Mouse (Mus musculus) myocyte (in vitro differentiated cells): ENCODE results near the gene Fam241b. TPM values are rescaled to one million over a fixed set of nuclear protein-coding genes. Genes with fewer than 3 reads are reported as not detected.
A peak's percentile ranks its signal among the peaks of the same experiment; 100 is the strongest.

Experiments used
- H3K27me3 ChIP-seq: one replicate; pipeline ENCODE4 v1.6.1; 2011; ENCODE audit not compliant: control insufficient read depth, insufficient read depth, insufficient read length
- H3K36me3 ChIP-seq: one replicate; pipeline ENCODE4 v1.6.1; 2011; ENCODE audit not compliant: control insufficient read depth, insufficient read depth
- H3K4me2 ChIP-seq: one replicate; pipeline ENCODE4 v1.6.1; 2011; ENCODE audit warnings: low read depth, control low read depth
- H3K4me3 ChIP-seq: one replicate; pipeline ENCODE4 v1.5.1; 2011; ENCODE audit warnings: mild to moderate bottlenecking, control low read depth, moderate library complexity
- H3K79me2 ChIP-seq: one replicate; pipeline ENCODE4 v1.6.1; 2011; ENCODE audit not compliant: control insufficient read depth, insufficient read depth
- H3ac ChIP-seq: one replicate; pipeline ENCODE4 v1.6.1; 2011; ENCODE audit not compliant: control insufficient read depth, insufficient read length
- CEBPB ChIP-seq: IDR thresholded peaks from 2 replicates; pipeline ENCODE4 v1.6.1; 2011; ENCODE audit warnings: mild to moderate bottlenecking, moderate library complexity; ENCODE audit not compliant: poor library complexity, insufficient read depth, severe bottlenecking
- E2F4 ChIP-seq: IDR thresholded peaks from one replicate; pipeline ENCODE4 v1.6.1; 2011; ENCODE audit warnings: mild to moderate bottlenecking, control low read depth, moderate library complexity; ENCODE audit not compliant: insufficient read depth
- MAX ChIP-seq: IDR thresholded peaks from one replicate; pipeline ENCODE4 v1.6.1; 2011; ENCODE audit warnings: low read depth, mild to moderate bottlenecking, control low read depth
- MYOD1 ChIP-seq, 3 experiments: IDR thresholded peaks; one replicate each; pipeline ENCODE4 v1.6.1; 2011; ENCODE audit warnings: control low read depth in 2 of 3, low read depth in 2 of 3, mild to moderate bottlenecking in 2 of 3, moderate library complexity in 1 of 3; ENCODE audit not compliant: insufficient read length in 2 of 3, control insufficient read depth in 1 of 3
- MYOG ChIP-seq, 3 experiments: IDR thresholded peaks; one replicate each; pipeline ENCODE4 v1.6.1; 2011; ENCODE audit warnings: control low read depth in 2 of 3, low read depth in 2 of 3, mild to moderate bottlenecking in 2 of 3; ENCODE audit not compliant: insufficient read length in 2 of 3, control insufficient read depth in 1 of 3, insufficient read depth in 1 of 3
- POLR2A ChIP-seq: IDR thresholded peaks from one replicate; pipeline ENCODE4 v1.6.1; 2011; ENCODE audit warnings: low read depth, mild to moderate bottlenecking, control low read depth, moderate library complexity; ENCODE audit not compliant: insufficient read length
- POLR2AphosphoS2 ChIP-seq: IDR thresholded peaks from one replicate; pipeline ENCODE4 v1.6.1; 2011; ENCODE audit warnings: low read depth, control low read depth; ENCODE audit not compliant: insufficient read length
- REST ChIP-seq: IDR thresholded peaks from one replicate; pipeline ENCODE4 v1.6.1; 2011; ENCODE audit warnings: mild to moderate bottlenecking, control low read depth, moderate library complexity; ENCODE audit not compliant: insufficient read depth, insufficient read length
- SRF ChIP-seq: IDR thresholded peaks from one replicate; pipeline ENCODE4 v1.6.1; 2011; ENCODE audit warnings: low read depth; ENCODE audit not compliant: control insufficient read depth, insufficient read length
- TCF12 ChIP-seq: IDR thresholded peaks from one replicate; pipeline ENCODE4 v1.6.1; 2011; ENCODE audit warnings: mild to moderate bottlenecking, control low read depth; ENCODE audit not compliant: poor library complexity, insufficient read depth, severe bottlenecking
- TCF3 ChIP-seq: IDR thresholded peaks from one replicate; pipeline ENCODE4 v1.6.1; 2011; ENCODE audit warnings: low read depth, control low read depth; ENCODE audit not compliant: insufficient read length
- USF1 ChIP-seq: IDR thresholded peaks from one replicate; pipeline ENCODE4 v1.6.1; 2011; ENCODE audit warnings: low read depth, mild to moderate bottlenecking, control low read depth, moderate library complexity
- polyA plus RNA-seq: library from polyadenylated mRNA; unstranded; fragments of >200 nt; fragmentation: generic; extraction: Trizol; gene quantifications from one replicate; pipeline ENCODE4 v1.2.1, GENCODE M21; 2012; ENCODE audit warnings: missing spikeins

Gene Fam241b
- polyA plus RNA-seq, 1 experiment = 3.3 TPM

GRCm38 (mm10) chr10:62127137-62127536, 16.6 kb downstream of the Fam241b start:
- TF ChIP-seq POLR2A (no peak), TCF12 (no peak), USF1 (no peak), TCF3 (no peak), POLR2AphosphoS2 (no peak), CEBPB (no peak), REST (no peak), MYOG (IDR thresholded peaks at IDR 0.05; ENCODE audit: control insufficient read depth in 1 of 3, insufficient read depth in 1 of 3, insufficient read length in 2 of 3, low read depth in 2 of 3) (no peak), E2F4 (no peak), SRF (no peak), MAX (no peak), MYOD1 (IDR thresholded peaks at IDR 0.05; ENCODE audit: control insufficient read depth in 1 of 3, insufficient read length in 2 of 3, low read depth in 2 of 3) (no peak)

GRCm38 (mm10) chr10:62113865-62114647, 29.7 kb downstream of the Fam241b start:
- Histone ChIP-seq H3K36me3 (no peaks in the 10 kb centered on the region), H3K27me3 (peaks cover 31% of the 10 kb centered on the region), H3K79me2 (no peaks in the 10 kb centered on the region), H3ac (no peak overlapping the region), H3K4me2 (no peak overlapping the region), H3K4me3 (no peak overlapping the region)
- TF ChIP-seq MYOD1 (IDR thresholded peaks at IDR 0.05; ENCODE audit: control insufficient read depth in 1 of 3, insufficient read length in 2 of 3, low read depth in 2 of 3) = no peak
- no peak for TF ChIP-seq CEBPB
- TF ChIP-seq USF1 = no peak
- no peak for TF ChIP-seq MAX
- TF ChIP-seq SRF = no peak
- TF ChIP-seq E2F4 = no peak
- no peak for TF ChIP-seq POLR2A
- TF ChIP-seq TCF3 = no peak
- no peak for TF ChIP-seq TCF12
- no peak for TF ChIP-seq POLR2AphosphoS2
- no peak for TF ChIP-seq REST

More at GRCm38 (mm10) chr10:62127137-62127536, 16.6 kb downstream of the Fam241b start:
- Histone ChIP-seq H3ac (no peak overlapping the region), H3K27me3 (peaks cover 7% of the 10 kb centered on the region), H3K4me2 (no peak overlapping the region), H3K79me2 (no peaks in the 10 kb centered on the region), H3K36me3 (no peaks in the 10 kb centered on the region), H3K4me3 (no peak overlapping the region)

GRCm38 (mm10) chr10:62111207-62111576, 32.5 kb downstream of the Fam241b start:
- Histone ChIP-seq H3K4me2 (peak overlapping the region; percentile 42), H3ac (peak overlapping the region; percentile 33), H3K4me3 (no peak overlapping the region), H3K79me2 (no peaks in the 10 kb centered on the region), H3K36me3 (no peaks in the 10 kb centered on the region), H3K27me3 (peaks cover 41% of the 10 kb centered on the region)
- TF ChIP-seq USF1 (no peak), MYOG (IDR thresholded peaks at IDR 0.05; ENCODE audit: control insufficient read depth in 1 of 3, insufficient read depth in 1 of 3, insufficient read length in 2 of 3, low read depth in 2 of 3) (no peak), TCF12 (no peak), MAX (no peak), CEBPB (no peak), POLR2AphosphoS2 (no peak), REST (no peak), MYOD1 (IDR thresholded peaks at IDR 0.05; ENCODE audit: control insufficient read depth in 1 of 3, insufficient read length in 2 of 3, low read depth in 2 of 3) (no peak)

GRCm38 (mm10) chr10:62110504-62111206, 33.1 kb downstream of the Fam241b start:
- Histone ChIP-seq H3K4me3 (no peak overlapping the region), H3ac (peak overlapping the region; percentile 33), H3K4me2 (peak overlapping the region; percentile 42), H3K36me3 (no peaks in the 10 kb centered on the region), H3K27me3 (peaks cover 39% of the 10 kb centered on the region), H3K79me2 (no peaks in the 10 kb centered on the region)
- TF ChIP-seq SRF (no peak), E2F4 (no peak), TCF3 (no peak), POLR2A (no peak), MYOD1 (IDR thresholded peaks at IDR 0.05; ENCODE audit: control insufficient read depth in 1 of 3, insufficient read length in 2 of 3, low read depth in 2 of 3) (no peak), CEBPB (no peak), MYOG (IDR thresholded peaks at IDR 0.05; ENCODE audit: control insufficient read depth in 1 of 3, insufficient read depth in 1 of 3, insufficient read length in 2 of 3, low read depth in 2 of 3) (no peak), POLR2AphosphoS2 (no peak), TCF12 (no peak)
